Mouse (Mus musculus) neural tube, embryonic 12.5 days (tissue): Measurements from ENCODE around the gene Trp53inp2. TPM values are rescaled to one million over a fixed set of nuclear protein-coding genes. Genes with fewer than 3 reads are reported as not detected.

Experiments used
- ATAC-seq: fragments of 200-750 bp; cut with Nextera tagmentation; 2 replicates; pipeline ENCODE4 v1.8.0; 2017; ENCODE audit warnings: low read depth, mild to moderate bottlenecking, moderate TSS enrichment, moderate library complexity; ENCODE audit not compliant: low FRiP score
- H3K27ac ChIP-seq: fragments of 300-500 bp; sonication (generic); 2 replicates; pipeline ENCODE4 v1.5.1; 2016
- H3K27me3 ChIP-seq: fragments of 300-500 bp; sonication (generic); replicated peaks from 2 replicates; pipeline ENCODE4 v1.6.1; 2016; ENCODE audit warnings: mild to moderate bottlenecking
- H3K36me3 ChIP-seq: fragments of 300-500 bp; sonication (generic); 2 replicates; pipeline ENCODE4 v1.6.1; 2016; ENCODE audit warnings: mild to moderate bottlenecking
- H3K4me1 ChIP-seq: fragments of 300-500 bp; sonication (generic); 2 replicates; pipeline ENCODE4 v1.6.1; 2016
- H3K4me2 ChIP-seq: fragments of 300-500 bp; sonication (generic); replicated peaks from 2 replicates; pipeline ENCODE4 v1.6.1; 2016; ENCODE audit warnings: mild to moderate bottlenecking
- H3K4me3 ChIP-seq: fragments of 300-500 bp; sonication (generic); 2 replicates; pipeline ENCODE4 v1.5.1; 2016
- H3K9ac ChIP-seq: fragments of 300-500 bp; sonication (generic); 2 replicates; pipeline ENCODE4 v1.6.1; 2016; ENCODE audit warnings: mild to moderate bottlenecking
- H3K9me3 ChIP-seq: fragments of 300-500 bp; sonication (generic); 2 replicates; pipeline ENCODE4 v1.6.1; 2016; ENCODE audit warnings: mild to moderate bottlenecking
- WGBS: fragments of 180-500 bp; shearing (Covaris S2); methylation state at CpG from one replicate; pipeline ENCODE4 v1.1.7; 2016; 5-methylcytosine and 5-hydroxymethylcytosine counted together
- microRNA counts: library from miRNA; unstranded; fragments of <30 nt; microRNA quantifications from one replicate; lab custom pipeline; 2017
- microRNA-seq: library from miRNA; unstranded; fragments of <30 nt; microRNA quantifications from one replicate; pipeline ENCODE4, GENCODE M21; 2017
- polyA plus RNA-seq: library from polyadenylated mRNA; unstranded; fragments of >200 nt; fragmentation: Nextera tagmentation; extraction: Ambion mirVana; gene quantifications from 2 replicates; pipeline ENCODE4 v1.2.1, GENCODE M21; 2016

The Trp53inp2 gene
- polyA plus RNA-seq, 1 experiment from 2014 or later: 144 TPM

DNA sequence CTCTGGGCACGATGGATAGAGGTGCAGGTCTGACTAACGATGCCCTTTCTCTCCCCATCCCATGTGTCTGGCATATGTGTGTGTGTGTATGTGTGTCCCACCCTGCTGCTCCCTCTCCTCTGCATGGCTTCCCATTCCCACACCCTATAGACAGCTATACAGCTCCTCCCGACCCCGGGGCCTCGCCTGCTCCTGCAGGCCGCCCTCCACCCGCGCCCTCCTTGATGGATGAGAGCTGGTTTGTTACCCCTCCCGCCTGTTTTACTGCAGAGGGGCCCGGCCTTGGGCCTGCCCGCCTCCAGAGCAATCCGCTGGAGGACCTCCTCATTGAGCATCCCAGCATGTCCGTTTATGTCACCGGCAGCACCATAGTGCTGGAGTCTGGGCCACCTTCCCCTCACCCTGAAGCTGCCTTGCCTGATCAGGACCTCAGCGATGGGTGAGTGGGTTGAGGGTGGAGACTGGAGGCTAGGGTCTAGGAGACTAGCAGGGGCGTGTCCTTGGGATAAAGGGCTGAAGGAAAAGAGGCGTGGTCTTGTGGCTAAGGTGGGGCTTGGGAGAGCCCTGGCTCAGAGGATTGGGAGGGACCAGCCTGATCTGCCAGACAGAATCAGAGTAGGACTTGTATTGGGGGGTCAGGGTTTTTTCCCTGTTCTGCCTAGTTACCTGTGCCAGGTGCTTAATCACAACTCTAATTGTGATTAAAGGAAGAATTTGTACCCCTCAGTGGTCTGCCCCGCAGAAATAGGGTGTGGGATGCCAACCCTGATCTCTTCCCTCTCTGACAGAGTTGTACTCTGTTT, 5.1 kb downstream of the Trp53inp2 start:
- peaks cover 35% of the 10 kb centered on the region for H3K4me1 ChIP-seq
- ATAC-seq: no peak
- peaks cover 50% of the 10 kb centered on the region for H3K36me3 ChIP-seq
- 29% methylated on average over 18 of the region's 18 CpGs for WGBS
- H3K27me3 ChIP-seq: 0 out of 2 replicates have a peak, but pooled peaks cover 4% of the 10 kb centered on the region
- H3K9me3 ChIP-seq: no peaks in the 10 kb centered on the region
- H3K27ac ChIP-seq: no peak overlapping the region
- peak overlapping the region; percentile 46 for H3K4me2 ChIP-seq
- H3K4me3 ChIP-seq: no peak overlapping the region; the same call in 1 of the 2 replicates
- H3K9ac ChIP-seq: peak overlapping the region; percentile 53

DNA sequence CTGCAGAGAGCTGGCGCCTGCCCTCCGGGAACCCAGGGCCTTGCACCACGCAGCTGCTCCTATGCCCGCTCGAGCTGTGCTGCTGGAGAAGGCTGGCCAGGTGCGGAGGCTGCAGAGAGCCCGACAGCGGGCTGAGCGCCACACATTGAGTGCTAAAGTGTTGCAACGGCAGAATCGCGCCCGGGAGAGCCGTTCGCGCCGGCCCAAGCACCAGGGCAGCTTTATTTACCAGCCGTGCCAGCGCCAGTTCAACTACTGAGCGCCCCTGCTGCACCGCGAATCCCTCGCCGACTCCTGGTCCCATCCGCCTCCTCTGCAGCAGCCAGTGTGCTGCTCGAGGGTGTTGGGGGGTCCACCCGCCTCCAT, 5.7 kb downstream of the Trp53inp2 start:
- peak overlapping the region; percentile 46 for H3K4me2 ChIP-seq
- whole genome bisulfite sequencing: 11% methylated on average over 27 of the region's 27 CpGs

DNA sequence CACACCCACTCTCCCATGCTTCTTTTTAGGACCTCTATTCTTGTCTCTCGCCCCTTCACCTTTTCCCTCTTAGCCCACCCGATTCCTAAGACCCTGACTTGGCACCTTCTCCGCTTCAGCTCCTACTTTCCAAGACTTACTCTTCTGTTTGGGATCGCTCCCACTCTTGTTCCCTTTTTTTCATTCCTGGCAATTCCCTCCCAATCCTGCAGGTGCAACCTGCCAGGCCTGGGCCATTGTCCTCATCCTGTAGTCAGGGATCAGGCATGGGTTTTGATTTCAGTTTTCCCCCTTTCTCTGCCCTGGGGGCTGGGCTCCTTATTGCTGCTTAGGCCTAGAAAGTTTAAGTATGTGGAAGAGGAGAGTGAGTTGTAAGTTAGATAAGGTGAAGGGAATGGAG, 6.2 kb downstream of the Trp53inp2 start:
- 52% methylated on average over 4 of the region's 4 CpGs for WGBS
- H3K27ac ChIP-seq: no peak overlapping the region
- H3K36me3 ChIP-seq: peaks cover 56% of the 10 kb centered on the region
- H3K4me2 ChIP-seq: no peak overlapping the region
- H3K9me3 ChIP-seq: no peaks in the 10 kb centered on the region
- H3K4me3 ChIP-seq: no peak overlapping the region
- no peak for ATAC-seq
- no peak overlapping the region for H3K9ac ChIP-seq
- H3K4me1 ChIP-seq: peaks cover 32% of the 10 kb centered on the region
- H3K27me3 ChIP-seq: 0 out of 2 replicates have a peak, but pooled peaks cover 4% of the 10 kb centered on the region

More for the DNA sequence above, 5.7 kb downstream of the Trp53inp2 start:
- Histone ChIP-seq H3K4me3 (no peak overlapping the region), H3K9me3 (no peaks in the 10 kb centered on the region), H3K27me3 (0 out of 2 replicates have a peak, but pooled peaks cover 4% of the 10 kb centered on the region), H3K4me1 (peaks cover 32% of the 10 kb centered on the region), H3K27ac (no peak overlapping the region), H3K9ac (0 out of 2 replicates have a peak overlapping the region, but pooled peaks have one; percentile 53), H3K36me3 (peaks cover 56% of the 10 kb centered on the region)
- ATAC-seq: no peak

DNA sequence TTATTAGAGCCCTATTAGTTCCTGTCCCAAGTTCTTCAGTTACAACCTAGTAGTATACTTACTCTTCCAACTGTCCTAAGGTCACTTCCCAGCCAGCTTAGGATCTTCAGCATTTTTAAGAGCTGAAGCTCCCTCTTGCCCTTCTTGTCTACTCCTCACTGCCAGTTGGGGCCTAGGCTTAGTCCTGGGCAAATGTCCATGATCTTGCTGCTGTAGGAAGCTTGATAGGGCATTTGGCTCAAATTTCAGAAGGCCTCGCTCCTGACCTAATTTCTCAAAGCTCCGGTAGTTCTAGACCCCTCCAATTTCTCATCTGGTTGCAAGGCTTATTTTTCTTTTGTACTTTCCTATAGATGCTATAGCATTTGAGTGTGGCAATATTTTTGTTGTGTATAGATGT, 7.7 kb downstream of the Trp53inp2 start:
- Histone ChIP-seq H3K36me3 (peaks cover 56% of the 10 kb centered on the region), H3K9ac (no peak overlapping the region), H3K4me1 (peaks cover 23% of the 10 kb centered on the region), H3K27me3 (0 out of 2 replicates have a peak, but pooled peaks cover 4% of the 10 kb centered on the region), H3K4me3 (no peak overlapping the region), H3K4me2 (no peak overlapping the region), H3K27ac (no peak overlapping the region), H3K9me3 (no peaks in the 10 kb centered on the region)
- no peak for ATAC-seq
- 95% methylated on average over 2 of the region's 2 CpGs for WGBS

DNA sequence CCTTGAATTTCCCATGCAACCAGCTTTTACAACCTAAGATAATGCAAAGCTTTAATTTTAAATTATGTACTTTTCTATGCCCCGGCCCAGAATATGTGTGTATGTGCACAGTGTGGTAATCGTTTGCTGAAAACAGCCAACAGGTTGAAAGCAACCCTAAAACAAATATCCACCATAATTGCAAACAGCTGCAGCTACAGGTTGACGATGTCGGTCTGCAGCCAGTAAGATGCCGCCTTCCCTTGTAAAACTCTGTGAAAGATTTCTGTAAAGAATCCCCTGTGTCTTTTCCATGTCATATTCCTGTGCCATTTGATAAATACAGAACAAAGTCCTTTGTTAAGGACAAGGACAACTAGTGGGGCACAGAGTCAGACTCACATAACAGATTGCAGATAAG, 13.7 kb downstream of the Trp53inp2 start:
- Histone ChIP-seq H3K4me3 (no peak overlapping the region), H3K9me3 (no peaks in the 10 kb centered on the region), H3K4me1 (no peaks in the 10 kb centered on the region), H3K4me2 (no peak overlapping the region), H3K36me3 (peaks cover 40% of the 10 kb centered on the region), H3K9ac (no peak overlapping the region), H3K27ac (no peak overlapping the region), H3K27me3 (no peaks in the 10 kb centered on the region)
- WGBS: 85% methylated on average over 5 of the region's 5 CpGs
- no peak for ATAC-seq

DNA sequence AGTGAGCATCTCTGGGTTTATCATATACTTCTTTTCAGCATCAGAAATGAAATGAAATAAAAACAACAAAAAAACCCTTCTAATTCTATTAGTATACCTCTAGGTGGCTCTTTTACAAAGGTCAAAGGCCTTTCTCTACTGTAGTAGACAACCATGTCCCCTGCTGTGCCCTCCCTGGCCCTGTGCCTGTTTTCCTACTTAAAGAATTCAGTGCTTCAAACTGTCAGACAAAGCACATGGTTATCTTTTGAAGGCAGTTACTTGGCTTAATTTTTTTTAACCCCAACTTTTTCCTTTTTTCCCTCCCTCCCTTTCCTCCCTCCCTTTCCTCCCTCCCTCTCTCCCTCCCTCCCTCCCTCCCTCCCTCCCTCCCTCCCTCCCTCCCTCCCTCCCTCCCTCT, 19.4 kb downstream of the Trp53inp2 start:
- H3K36me3 ChIP-seq: peaks cover 39% of the 10 kb centered on the region
- no peak for ATAC-seq

DNA sequence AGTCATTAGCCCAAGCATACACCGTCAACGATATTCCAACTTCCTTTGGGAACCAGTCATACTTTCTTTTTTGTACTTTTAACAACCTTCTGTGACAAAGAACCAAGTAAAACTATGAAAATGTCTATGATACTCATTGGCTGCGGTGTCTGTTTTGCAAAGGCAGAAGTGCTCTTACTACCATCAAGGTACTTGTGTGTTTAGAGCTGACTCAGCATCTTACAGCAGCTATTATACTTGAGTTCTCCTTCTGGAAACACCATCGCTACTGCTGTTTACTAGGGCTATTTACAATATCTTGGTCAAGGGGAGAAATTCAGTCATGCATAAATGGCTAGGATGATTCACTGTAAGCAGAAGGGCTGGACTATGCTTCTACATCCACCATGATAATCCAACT, 21.1 kb downstream of the Trp53inp2 start:
- Histone ChIP-seq H3K27ac (no peak overlapping the region), H3K9ac (no peak overlapping the region), H3K4me3 (no peak overlapping the region), H3K9me3 (no peaks in the 10 kb centered on the region), H3K36me3 (peaks cover 49% of the 10 kb centered on the region), H3K27me3 (no peaks in the 10 kb centered on the region), H3K4me1 (no peaks in the 10 kb centered on the region), H3K4me2 (no peak overlapping the region)
- ATAC-seq: no peak
- 96% methylated on average over 4 of the region's 4 CpGs for WGBS

More for the DNA sequence above, 19.4 kb downstream of the Trp53inp2 start:
- no peaks in the 10 kb centered on the region for H3K4me1 ChIP-seq
- H3K4me3 ChIP-seq: no peak overlapping the region
- no peak overlapping the region for H3K9ac ChIP-seq
- H3K9me3 ChIP-seq: no peaks in the 10 kb centered on the region
- no peaks in the 10 kb centered on the region for H3K27me3 ChIP-seq
- no peak overlapping the region for H3K4me2 ChIP-seq
- H3K27ac ChIP-seq: no peak overlapping the region

DNA sequence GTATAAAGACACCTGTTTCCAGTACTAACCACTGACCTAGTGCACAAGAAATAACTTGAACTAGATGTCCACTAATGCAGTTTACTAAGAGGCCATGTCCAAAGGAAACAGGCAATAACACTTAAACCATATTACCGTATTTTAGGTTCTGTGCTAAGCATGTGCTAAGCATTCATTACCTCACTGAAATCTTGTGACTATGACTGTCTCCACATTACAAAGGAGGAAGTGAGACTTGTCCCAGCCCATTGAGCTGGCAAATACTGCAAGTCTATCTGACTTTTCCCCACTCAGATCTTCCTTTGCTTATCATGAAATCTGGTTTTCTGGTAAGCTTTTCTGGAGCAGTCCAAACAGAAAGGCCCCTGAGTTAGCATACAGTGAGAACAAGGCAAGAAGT, 23.8 kb downstream of the Trp53inp2 start:
- Histone ChIP-seq H3K27me3 (no peaks in the 10 kb centered on the region), H3K27ac (no peak overlapping the region), H3K4me3 (no peak overlapping the region), H3K9ac (no peak overlapping the region), H3K4me2 (no peak overlapping the region), H3K36me3 (peaks cover 54% of the 10 kb centered on the region), H3K9me3 (no peaks in the 10 kb centered on the region), H3K4me1 (no peaks in the 10 kb centered on the region)
- 91% methylated on average over 1 of the region's 1 CpGs for WGBS
- no peak for ATAC-seq

DNA sequence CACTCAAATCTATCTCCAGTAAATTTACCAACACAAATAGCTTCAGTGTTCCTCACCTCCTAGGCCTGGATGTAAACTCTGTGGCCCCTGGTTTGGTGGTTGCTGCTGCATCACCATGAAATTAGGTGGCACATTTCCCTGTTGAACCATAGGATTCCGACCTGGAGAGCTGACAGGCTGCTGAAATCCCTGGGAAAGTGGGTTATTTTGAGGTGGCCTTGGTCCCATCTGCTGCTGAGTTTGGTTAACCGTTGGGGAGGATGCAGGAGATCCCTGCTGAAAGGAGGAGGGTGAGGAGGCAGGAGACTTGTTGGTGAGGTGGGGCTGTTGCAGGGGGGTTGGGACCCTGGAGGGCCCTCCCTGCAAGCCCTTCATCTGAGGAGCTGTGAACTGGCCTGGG, 40.1 kb downstream of the Trp53inp2 start:
- Histone ChIP-seq H3K4me1 (no peaks in the 10 kb centered on the region), H3K27ac (no peak overlapping the region), H3K4me2 (no peak overlapping the region), H3K9ac (no peak overlapping the region), H3K36me3 (peaks cover 45% of the 10 kb centered on the region), H3K9me3 (no peaks in the 10 kb centered on the region), H3K27me3 (no peaks in the 10 kb centered on the region), H3K4me3 (no peak overlapping the region)
- no peak for ATAC-seq
- WGBS: 91% methylated on average over 2 of the region's 2 CpGs

DNA sequence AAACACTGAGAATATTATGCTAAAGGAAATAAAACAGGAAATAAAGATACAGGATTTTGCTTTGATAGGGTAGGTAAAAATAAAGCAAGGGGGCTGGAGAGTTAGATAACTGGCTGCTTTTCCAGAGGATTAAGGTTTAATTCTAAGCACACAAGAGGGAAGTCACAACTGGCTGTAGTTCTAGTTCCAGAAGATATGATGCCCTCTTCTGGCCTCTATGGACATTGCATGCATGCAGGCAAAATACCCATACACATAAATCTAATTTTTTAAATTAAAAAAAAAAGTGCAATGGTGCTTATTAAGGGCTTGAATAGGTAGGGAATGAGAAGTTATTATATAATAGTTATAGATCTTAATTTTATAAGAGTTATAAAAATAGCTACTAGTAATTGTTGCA, 55.6 kb downstream of the Trp53inp2 start:
- no peaks in the 10 kb centered on the region for H3K9me3 ChIP-seq
- H3K4me3 ChIP-seq: no peak overlapping the region
- H3K27ac ChIP-seq: no peak overlapping the region
- H3K4me1 ChIP-seq: no peaks in the 10 kb centered on the region
- ATAC-seq: no peak
- H3K9ac ChIP-seq: no peak overlapping the region
- H3K4me2 ChIP-seq: no peak overlapping the region
- no peaks in the 10 kb centered on the region for H3K27me3 ChIP-seq
- H3K36me3 ChIP-seq: peaks cover 35% of the 10 kb centered on the region

MicroRNAs encoded within 50 kb of the gene (microRNA counts, 519-probe panel; counts per million panel counts)
- microRNA mmu-miR-695 (lab: Ali Mortazavi, UCI): 342 counts per million, percentile 67 among the panel's probes with 10 or more counts

Small RNAs within 50 kb of the gene (microRNA-seq; reads per million reads assigned to microRNA genes)
- gene Mir695: not detected

Other genes with a start within 250 kb of the Trp53inp2 start
- gene Itch, start 247.6 kb upstream of the Trp53inp2 start, polyA plus RNA-seq: 58.1 and 58.5 TPM in 2 replicates
- gene Dynlrb1, start 144.5 kb upstream of the Trp53inp2 start, polyA plus RNA-seq: 470 and 500 TPM in 2 replicates
- gene Map1lc3a, start 104.8 kb upstream of the Trp53inp2 start, polyA plus RNA-seq: 275 and 301 TPM in 2 replicates
- 44.5 and 45.8 TPM in 2 replicates for gene Pigu, start 23.6 kb upstream of the Trp53inp2 start, polyA plus RNA-seq
- 24.5 and 27.7 TPM in 2 replicates for gene Ncoa6, start 92.8 kb downstream of the Trp53inp2 start, polyA plus RNA-seq
- 27.9 and 31.2 TPM in 2 replicates for gene Acss2, start 136.9 kb downstream of the Trp53inp2 start, polyA plus RNA-seq
- gene Ggt7, start 137.2 kb downstream of the Trp53inp2 start, polyA plus RNA-seq: 50.1 and 51.1 TPM in 2 replicates
- 15.5 and 16.1 TPM in 2 replicates for gene Gss, start 211.8 kb downstream of the Trp53inp2 start, polyA plus RNA-seq
- gene Myh7b, start 230.2 kb downstream of the Trp53inp2 start, polyA plus RNA-seq: 0.78 and 1.3 TPM in 2 replicates